Mouse (Mus musculus): ENCODE data around the gene Wnt6.

Gene Wnt6

DNA sequence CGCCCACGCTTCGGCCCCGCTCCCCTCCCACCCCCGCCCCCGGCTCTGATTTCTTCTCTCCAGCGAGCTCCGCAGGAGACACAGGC lies at the start of gene Wnt6:
Gene Wnt6, plus strand, starts transcription at position 48 of the 86 bp plus-strand sequence.
- DNase-seq (ENCODE audit: low read depth, low spot score), result no peak

DNA sequence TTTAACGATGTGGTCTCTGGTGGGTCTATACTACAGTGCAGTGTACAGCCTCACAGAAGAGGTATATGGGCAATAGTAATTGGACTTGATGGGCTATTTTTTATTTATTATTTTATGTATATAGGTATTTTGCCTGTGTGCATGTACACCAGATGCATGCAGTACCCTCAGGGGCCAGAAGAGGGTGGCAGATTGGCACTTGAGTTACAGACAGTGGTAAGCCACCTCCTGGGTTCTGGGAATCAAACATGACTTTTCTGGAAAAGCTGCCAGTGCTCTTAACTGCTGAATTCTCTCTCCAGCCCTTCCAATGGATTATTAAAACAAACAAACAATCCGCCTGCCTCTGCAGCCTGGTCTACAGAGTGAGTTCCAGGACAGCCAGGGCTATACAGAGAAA lies 47.9 kb upstream of the Wnt6 start:
- no peak for DNase-seq (ENCODE audit: low read depth, low spot score)

DNA sequence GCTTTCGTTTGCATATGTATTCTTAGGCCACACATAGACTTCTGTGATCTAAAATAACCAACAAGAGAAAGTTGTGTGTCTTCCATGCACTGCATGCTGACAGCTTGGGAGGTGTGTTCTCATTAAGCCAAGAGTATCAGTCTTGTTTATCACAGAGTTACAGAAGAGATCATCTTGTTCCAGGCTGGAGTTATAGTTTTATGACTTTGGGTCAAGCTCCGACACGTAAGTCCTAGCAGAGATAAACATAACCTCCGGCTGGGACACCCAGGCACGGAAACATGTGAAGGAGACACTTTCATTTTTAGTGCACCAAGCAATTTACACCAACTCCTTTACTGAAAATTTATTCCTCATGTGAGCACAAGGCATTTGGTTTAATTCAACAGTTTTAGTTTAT lies 45.6 kb upstream of the Wnt6 start:
- no peak for DNase-seq (ENCODE audit: low read depth, low spot score)

DNA sequence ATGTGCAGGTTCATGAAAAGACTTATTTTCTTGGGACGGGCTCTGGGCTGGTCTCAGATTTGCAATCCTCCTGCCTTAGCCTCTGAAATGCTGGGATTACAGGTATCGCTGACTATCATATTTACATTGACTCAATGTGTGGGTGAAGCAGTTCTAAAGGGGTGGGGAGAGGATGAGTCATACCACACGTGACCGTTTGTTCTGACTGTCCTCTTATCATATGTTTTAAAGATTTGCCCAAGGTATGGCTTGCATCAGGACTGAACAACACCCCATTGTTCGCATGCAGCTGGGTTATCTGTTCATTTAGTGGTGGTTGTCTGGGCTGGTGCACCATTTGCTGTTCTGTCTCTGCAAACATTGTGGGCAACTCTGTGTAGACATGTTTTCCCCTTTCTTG lies 45.0 kb upstream of the Wnt6 start:
- DNase-seq (ENCODE audit: low read depth, low spot score), result no peak

DNA sequence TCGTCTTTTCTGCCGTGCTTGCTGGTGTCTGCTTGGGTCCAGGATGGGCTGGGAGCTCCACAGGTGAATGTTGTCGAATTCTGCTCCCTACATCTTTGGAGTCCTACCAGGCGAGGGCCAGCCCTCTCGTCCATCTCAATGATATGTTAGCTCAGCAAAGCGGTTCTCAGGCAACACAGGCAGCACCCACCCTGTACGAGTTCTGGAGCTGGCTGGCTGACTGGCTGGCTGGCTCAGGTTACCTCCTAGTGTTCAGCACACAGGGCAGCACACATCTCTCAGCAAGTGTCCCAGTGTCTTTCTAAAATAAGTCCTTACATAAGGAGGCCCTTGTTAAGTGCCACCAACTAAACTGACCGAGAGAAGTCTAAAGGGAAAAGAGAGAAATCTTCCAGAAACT lies 43.2 kb upstream of the Wnt6 start:
- no peak for DNase-seq (ENCODE audit: low read depth, low spot score)

DNA sequence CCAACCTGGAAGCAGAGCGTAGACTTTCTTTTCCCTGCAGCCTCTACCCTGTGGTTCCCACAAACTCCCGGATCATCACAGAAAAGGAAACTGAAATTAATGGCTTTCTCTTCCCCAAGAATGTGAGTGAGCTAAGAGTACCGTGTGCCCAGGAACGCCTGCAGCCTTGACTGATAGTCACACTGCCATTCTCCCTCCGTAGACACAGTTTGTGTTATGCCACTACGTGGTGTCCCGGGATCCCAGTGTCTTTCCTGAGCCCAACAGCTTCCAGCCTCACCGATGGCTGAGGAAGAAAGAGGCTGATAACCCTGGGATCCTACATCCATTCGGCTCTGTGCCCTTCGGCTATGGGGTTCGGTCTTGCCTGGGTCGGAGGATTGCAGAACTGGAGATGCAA lies 34.7 kb upstream of the Wnt6 start:
- DNase-seq (ENCODE audit: low read depth, low spot score), result no peak

DNA sequence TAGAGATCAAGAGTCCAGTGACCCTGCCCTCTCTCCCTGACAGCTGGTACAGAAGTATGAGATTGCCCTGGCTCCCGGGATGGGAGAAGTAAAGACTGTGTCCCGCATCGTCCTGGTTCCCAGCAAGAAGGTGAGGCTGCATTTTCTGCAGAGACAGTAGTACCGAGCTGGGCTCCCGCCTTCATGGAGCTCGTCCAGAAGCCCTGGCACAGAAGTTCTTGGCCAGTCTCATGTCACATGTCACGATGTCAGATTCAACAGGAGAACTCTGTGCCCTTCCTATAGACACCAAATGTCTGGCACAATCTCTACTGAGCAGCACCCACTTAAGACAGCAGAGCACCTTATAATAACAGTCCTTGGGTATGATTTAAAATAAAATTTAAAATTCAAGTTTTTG lies 34.2 kb upstream of the Wnt6 start:
- no peak for DNase-seq (ENCODE audit: low read depth, low spot score)

DNA sequence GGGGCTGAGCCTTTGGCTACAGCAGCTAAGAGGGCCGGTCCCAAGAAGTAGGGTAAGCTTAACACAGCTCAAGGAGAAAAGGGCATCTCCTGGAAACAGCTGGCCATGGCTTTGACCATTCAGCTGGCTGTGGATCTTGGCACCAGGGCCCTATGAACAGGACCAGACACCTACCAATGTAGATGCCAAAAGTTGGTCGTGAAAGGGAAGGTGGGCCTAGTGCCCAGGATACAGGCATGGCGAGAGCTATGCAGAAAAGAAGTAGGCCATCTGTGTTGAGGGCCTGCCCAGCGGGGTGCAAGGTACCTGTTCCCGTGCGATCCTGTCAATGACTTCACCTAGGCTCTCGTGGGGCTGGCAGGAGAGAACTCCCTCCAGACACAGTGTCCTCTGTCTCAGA lies 30.8 kb upstream of the Wnt6 start:
- no peak for DNase-seq (ENCODE audit: low read depth, low spot score)

DNA sequence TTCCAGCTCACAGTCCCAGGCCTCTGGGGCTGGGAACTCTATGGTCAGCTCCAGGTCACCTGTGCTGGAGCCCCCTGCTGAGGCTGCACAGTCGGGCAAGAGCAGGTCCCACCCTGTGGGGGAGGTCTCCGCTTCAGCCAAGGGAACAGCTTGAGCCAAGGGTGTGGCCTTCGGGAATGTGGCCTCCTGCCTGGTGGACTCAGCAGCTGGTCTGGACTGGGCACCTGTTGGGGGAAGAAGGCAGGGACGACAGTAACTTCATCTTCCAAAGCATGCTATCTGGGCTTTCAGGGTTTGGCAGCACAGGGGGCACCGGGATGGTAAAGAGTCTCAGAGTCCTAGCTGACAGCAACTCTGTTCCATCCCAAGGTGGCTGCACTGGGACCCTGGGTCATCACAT lies 24.4 kb upstream of the Wnt6 start:
- DNase-seq (ENCODE audit: low read depth, low spot score), result no peak

DNA sequence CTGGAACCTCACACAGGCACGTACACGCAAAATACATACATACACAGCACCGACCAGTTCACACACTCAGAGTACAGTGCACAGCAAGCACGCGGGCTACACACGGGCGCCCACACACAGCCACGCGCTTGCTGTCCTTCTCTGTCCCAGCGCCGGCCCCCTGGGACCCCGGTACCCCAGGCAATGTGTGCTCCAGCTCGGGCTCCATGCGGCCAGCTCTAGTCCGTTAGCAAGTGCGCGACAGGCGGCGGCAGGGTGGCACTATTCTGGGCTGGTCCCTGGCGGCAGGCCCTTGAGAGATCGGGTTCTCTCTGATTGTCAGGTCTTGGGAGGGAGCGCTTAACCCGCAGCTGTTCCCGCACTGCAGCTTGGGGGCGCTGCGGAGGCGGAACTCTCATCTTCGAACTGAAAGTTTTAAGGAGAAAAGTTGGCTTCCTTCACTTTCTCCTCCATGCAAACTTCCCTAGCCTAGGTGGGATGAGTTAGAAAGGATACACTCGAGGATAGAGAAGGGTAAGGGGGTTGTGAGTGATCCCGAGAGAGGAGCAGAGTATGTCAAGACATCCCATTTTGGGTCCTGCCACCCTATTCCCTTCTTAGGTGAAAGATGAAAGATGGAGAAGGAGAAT lies 22.9 kb upstream of the Wnt6 start, which contains the start of gene Prkag3:
Gene Prkag3, minus strand, starts transcription at position 579 of the 629 bp plus-strand sequence.
- DNase-seq (ENCODE audit: low read depth, low spot score), result no peak

DNA sequence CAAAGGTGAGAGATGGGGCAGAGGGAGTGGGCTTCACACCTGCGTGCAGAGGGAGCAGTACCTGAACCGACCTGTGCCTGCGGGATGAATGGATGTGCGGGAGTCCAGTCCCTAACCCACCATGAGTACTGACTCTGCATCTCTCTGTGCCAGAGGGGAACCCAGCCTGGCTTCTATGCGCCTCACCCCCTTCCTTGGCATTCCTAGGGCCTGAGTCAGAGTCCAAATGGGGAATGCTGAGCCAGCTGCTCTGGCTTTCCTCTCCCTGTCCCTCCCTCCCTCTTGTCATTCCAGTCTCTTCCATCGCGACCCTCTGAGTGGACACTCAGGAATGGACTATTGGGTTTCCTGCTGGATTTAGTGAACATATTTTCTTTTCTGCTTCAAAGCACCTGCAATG lies 22.4 kb upstream of the Wnt6 start:
- DNase-seq (ENCODE audit: low read depth, low spot score), result no peak

DNA sequence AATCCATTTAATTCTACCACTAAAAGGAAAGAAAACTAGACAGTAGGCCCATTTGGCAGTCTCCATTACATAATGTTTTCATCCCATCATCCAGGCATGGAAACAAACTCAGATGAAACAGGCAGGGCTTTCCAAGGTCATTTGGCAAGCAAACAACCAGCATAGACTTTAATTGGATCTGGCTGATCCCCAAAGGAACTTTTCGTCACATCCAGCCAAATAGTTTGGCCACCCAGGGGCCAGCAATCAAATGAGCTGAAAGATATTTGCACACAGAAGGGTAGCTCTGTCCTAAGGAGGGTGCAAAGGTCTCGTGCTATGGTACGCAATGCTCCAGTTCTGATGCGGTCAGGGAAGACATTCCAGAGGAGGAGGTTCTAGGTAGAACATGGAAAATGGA lies 21.0 kb upstream of the Wnt6 start:
- no peak for DNase-seq (ENCODE audit: low read depth, low spot score)

DNA sequence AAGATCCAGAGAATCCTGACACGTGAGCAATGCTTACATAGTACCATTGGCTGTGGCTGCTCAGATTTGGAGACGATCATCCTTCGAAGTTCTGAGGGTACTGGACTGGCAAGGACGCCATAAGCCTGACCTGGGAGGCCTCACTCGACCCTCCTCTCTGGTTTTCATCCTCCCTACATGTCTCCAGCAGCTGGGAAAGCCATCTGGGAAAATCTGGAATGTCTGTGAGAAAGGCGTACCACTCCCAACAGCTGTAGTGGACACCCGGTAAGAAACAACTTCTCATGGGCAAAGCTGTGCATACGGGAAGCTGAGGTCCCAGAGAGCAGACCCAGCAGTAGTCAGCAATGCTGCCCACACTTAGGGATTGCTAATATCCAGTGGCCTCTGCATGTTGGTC lies 19.5 kb upstream of the Wnt6 start:
- DNase-seq (ENCODE audit: low read depth, low spot score), result no peak

DNA sequence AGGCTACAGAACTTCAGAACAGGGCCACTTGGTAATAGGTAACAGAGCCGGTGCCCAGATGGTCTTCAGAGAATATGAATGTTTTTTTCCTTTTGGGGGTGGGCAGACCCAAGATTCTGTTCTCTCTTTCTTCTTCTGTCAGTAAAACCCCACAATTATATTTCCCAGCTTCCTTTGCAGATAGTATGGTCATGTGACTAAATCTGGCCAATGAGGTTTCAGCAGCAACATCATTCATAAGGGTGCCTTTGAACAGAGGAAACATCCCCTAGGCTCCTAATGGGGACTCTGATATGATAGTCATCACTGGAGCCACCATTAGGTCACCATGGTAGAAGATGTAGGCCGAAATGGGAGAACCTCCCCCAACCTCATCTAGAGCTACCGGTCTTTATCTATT lies 18.9 kb upstream of the Wnt6 start:
- DNase-seq (ENCODE audit: low read depth, low spot score), result no peak

DNA sequence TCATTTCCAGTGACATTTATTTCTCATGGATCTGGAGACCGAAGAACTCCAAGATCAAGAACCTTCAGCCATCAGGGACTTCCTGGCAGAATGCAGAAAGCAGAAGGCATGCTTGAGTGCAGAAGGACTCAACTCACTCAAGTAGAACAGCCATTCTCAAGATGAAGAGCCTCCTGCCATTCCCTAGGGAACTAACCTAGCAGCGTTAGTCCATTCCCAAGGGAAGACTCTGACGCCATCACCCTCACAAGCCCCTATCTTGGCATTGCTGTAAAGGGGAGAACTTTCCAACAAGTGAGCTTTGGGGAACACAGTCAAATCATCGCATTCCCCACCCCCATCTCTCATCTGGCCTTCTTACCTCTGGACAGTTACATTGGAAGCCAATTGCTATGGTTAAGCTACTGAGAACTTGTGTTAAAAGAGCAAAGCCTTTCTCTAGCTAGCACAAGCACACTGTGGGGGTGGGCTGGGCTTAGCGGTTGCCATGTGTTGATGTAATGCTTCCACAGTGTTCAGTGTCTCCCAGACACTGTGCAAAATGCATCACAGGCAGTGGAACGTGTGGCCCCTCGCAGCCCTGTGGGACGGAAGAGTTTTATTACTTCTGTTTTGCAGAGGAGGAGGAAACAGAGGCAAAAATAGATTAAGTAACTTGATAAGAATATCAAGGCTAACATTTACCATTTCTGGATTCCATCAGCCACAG lies 18.3 kb upstream of the Wnt6 start:
- no peak for DNase-seq (ENCODE audit: low read depth, low spot score)

DNA sequence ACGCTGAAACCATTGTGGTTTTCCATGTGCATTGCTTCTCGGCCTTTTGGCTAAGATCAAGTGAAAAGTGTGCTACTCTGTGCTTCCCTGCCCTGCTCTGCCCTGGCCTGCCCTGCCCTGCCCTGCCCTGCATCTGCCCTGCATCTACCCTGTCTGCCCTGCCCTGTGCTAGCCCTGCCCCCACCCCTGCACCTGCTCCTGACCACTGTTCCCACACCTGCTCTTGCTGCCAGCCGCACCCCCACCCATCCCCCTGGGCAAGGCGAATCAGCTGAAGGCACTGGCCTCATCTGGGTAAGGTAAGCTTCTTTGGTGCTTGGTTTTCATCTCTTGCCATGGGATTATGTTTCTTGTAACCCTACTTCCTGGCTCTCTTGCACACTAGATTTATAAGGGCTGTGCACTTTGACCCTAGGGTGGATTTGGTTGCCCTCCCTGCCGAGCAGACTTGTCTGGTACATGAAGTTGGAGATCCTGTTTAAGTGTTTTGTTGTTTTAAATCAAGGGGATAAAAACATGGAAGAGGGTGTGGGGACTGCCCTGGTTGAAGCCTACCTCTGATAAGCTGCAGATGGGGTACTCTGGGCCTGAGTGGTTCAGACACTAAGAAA lies 17.4 kb upstream of the Wnt6 start:
- DNase-seq (ENCODE audit: low read depth, low spot score), result no peak

DNA sequence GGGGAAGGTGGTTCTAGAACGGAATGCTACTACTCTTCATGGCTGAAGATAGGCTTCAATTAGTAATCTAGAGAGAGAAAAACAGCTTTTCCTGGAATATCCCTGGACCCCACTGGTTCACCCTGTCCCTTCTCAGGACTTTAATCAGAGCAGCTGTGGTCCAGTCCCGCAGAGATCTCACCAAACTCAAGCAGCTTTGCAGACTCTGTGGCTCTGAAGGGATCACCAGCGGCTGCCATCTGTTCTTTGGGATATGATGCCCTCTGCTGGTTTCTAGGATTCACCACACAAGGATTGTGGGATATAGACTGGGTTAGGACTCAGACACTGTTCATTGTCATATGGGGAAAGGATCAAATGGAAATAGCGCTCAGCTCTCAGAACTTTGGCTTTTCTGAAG lies 11.9 kb upstream of the Wnt6 start:
- peak; percentile 32 for DNase-seq (ENCODE audit: low read depth, low spot score)

DNA sequence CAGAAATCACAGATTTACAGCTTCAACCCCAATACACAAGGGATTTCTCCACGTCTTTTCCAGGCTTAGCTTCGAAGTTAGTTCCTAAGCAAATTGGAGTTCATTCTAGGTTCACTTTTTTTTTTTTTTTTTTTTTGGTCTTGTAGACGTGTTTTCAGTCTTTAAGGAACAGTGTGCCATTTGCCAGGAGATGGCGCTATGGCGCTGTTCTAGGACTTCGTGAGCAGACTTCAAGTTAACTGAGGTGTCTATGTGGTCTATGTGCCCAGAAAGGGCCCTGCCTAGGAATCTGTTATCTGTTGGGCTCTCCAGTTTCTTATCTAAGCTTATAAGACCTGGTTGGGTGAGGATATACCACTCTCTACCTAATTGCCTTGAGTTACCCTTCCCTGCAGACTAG lies 8.6 kb upstream of the Wnt6 start:
- DNase-seq (ENCODE audit: low read depth, low spot score), result peak; percentile 79

DNA sequence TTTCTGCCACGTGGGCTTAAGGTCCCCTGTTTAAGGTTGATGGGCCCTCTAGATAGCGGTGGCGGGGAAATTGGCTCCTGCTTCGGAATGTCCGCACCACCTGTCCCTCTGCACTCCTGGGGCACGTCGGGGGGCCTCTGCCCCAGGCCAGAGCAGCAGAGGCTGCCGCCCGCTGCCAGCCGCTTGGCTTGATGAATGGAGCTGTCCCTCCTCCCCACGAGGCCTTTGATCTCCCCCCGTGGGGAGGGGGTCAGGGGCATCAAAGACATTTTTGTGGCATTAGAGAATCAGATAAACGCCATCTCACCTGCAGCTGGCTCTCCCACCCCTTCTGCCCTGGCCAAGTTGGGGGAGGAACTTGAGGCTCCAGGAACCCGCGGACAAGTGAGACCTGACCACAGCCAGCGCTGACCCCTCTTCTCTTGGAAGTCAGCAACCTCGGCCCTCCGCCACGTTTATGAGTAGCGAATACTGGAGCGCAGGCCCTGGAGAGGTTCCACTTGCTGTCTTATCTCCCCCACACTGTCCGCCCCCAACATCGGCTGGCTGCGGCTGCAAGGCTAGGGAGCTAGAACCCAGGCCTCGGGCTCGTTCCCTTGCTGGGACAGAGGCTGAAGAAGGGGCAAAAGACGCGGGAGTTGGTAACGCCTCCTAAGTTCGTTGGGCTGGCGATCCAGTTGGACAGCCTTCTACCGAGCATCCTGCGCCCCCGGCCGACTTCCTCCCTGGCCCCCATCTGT lies 795 bp upstream of the Wnt6 start:
- no peak for DNase-seq (ENCODE audit: low read depth, low spot score)

DNA sequence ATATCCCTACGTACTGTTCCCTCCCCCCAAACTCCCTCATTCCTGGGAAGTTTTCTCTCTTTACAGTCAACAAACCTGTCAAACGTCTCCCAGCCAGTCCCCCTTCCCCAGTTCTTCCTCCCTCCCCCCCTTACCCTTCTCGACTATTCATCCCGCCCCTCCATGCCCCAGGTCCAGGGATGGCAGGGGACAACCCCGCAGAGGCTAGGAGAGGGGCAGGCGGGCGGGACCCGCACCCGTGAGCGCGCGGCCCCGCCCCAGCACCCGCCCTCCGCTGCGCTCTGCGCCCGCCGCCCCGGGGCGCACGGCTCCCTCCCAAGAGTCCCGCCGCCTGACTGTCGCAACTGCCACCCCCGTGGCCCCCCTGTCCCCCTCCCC lies 236 bp upstream of the Wnt6 start:
- DNase-seq (ENCODE audit: low read depth, low spot score), result no peak

DNA sequence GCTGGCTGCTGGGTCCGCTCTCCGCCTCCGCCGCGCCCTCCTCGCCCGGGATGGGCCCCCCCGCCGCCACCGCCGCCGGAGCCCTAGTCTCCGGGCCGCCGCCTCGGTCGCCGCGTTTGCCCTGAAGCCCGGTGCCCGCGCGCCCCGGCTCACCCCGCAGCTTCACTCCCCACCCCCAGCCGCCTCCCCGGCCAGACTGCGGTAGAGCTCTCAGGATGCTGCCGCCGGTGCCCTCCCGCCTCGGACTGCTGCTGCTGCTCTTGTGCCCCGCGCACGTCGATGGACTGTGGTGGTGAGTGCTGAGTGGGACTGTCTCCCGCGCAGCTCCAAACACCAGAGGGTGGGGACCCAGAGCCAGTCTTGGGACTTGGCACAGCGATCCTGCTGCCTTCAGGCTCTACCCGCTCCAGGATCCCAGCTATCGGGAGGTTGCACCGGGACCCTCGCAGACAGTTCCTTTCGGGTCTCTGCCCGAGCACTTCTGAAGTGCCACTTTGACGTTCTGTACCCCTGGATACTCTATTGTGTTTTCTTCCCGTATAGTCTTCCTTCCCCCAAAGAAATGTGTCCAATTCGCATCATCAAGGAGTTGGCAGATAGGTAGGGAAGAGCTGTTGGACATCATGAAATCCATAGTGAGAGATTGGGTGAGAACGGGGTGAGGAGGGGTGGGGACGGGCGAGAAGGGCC lies 384 bp downstream of the Wnt6 start:
- no peak for DNase-seq (ENCODE audit: low read depth, low spot score)

DNA sequence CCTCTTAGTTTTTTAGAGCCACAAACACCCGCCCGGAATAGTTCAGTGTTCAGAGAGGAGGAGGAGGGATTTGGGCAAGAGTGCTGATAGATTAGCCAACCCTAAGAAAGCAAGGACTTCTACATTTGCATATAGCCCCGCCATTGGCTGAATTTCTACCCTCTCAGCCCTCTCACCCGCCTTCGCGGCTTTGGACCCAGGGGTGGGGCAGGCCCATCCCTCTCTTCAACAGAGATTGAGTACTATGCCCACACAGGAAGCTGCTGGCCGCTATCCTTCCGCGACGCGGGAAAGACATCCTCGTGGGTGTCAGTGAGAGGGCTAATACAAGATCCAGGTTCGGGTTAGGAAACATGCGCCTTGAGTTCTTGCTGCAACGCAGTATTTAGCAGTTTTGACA lies 1.4 kb downstream of the Wnt6 start:
- peak; percentile 61 for DNase-seq (ENCODE audit: low read depth, low spot score)

DNA sequence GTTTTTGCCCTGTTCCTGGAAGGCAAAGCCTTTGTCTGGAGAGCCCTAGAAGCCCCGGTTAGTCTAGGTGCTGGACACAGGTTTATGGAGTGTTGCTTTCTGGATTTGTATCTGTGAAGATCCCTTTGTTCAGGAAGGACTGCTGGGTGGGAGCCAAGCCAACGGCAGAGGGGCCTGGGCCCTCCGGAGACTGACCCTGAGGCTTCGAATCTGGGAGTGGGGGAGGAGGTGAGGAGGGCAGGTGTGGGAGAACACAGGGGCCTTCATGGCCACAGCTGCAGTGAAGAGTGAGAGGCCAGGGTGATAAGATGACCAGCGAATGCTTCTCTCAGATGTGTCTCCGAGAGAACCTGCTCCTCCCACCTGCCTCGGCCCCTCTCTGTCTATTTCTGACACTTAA lies 2.4 kb downstream of the Wnt6 start:
- no peak for DNase-seq (ENCODE audit: low read depth, low spot score)
